Mouse (Mus musculus) gonadal fat pad, adult 2 months (tissue): ENCODE results near the gene AW209491. TPM values are rescaled to one million over a fixed set of nuclear protein-coding genes. Genes with fewer than 3 reads are reported as not detected.

Source experiments
- DNase-seq: peaks from one replicate; pipeline ENCODE4 v3.0.0-alpha.2; 2012; ENCODE audit warnings: low read depth
- polyA plus RNA-seq: library from polyadenylated mRNA; depleted of rRNA; stranded (reverse); fragments of >200 nt; gene quantifications from 2 replicates; pipeline ENCODE4 v1.2.3, GENCODE M21; 2012; rRNA removed

The AW209491 gene
- 8.5 and 9.2 TPM in 2 replicates for polyA plus RNA-seq

- peak; percentile 70 for DNase-seq
These were observed at the start of gene AW209491 for GRCm38 (mm10) chr13:14629726-14630641. Gene AW209491, plus strand, starts transcription at chr13:14630154.

GRCm38 (mm10) chr13:14580392-14580791, 49.6 kb upstream of the AW209491 start:
- no peak for DNase-seq

GRCm38 (mm10) chr13:14602744-14603143, 27.2 kb upstream of the AW209491 start:
- no peak for DNase-seq

- DNase-seq: no peak
These were observed 22.3 kb upstream of the AW209491 start for GRCm38 (mm10) chr13:14607616-14608015.

- DNase-seq: no peak
These were observed 17.5 kb upstream of the AW209491 start for GRCm38 (mm10) chr13:14612463-14612862.

GRCm38 (mm10) chr13:14612926-14613529, 16.9 kb upstream of the AW209491 start, which contains the start of the genes Mrpl32 and Psma2:
Gene Mrpl32, minus strand, starts transcription at chr13:14613165.
Gene Psma2, plus strand, starts transcription at chr13:14613240.
- peak; percentile 83 for DNase-seq

GRCm38 (mm10) chr13:14613553-14613952, 16.4 kb upstream of the AW209491 start:
- DNase-seq: no peak

GRCm38 (mm10) chr13:14618724-14619123, 11.2 kb upstream of the AW209491 start:
- no peak for DNase-seq

GRCm38 (mm10) chr13:14639998-14640397, 10.0 kb downstream of the AW209491 start:
- DNase-seq: no peak

GRCm38 (mm10) chr13:14649301-14649700, 19.3 kb downstream of the AW209491 start:
- DNase-seq: no peak

GRCm38 (mm10) chr13:14667107-14667506, 37.2 kb downstream of the AW209491 start:
- DNase-seq: no peak

- no peak for DNase-seq
These were observed 40.4 kb downstream of the AW209491 start for GRCm38 (mm10) chr13:14670342-14670741.

Other genes with a start within 250 kb of the AW209491 start
- 0.03 and 0.06 TPM in 2 replicates for gene Hecw1, start 106.9 kb upstream of the AW209491 start, polyA plus RNA-seq
- gene Mrpl32, start 17.0 kb upstream of the AW209491 start, polyA plus RNA-seq: 8.1 and 9.3 TPM in 2 replicates
- gene Psma2, start 16.9 kb upstream of the AW209491 start, polyA plus RNA-seq: 46.5 and 49.2 TPM in 2 replicates